Mouse (Mus musculus): ENCODE measurements around the gene Cmbl. TPM values are rescaled to one million over a fixed set of nuclear protein-coding genes. Genes with fewer than 3 reads are reported as not detected.

Cmbl gene
- total and polyA plus RNA-seq, 2 experiments from 2014 or later = 21.2 to 24.9 TPM

DNA sequence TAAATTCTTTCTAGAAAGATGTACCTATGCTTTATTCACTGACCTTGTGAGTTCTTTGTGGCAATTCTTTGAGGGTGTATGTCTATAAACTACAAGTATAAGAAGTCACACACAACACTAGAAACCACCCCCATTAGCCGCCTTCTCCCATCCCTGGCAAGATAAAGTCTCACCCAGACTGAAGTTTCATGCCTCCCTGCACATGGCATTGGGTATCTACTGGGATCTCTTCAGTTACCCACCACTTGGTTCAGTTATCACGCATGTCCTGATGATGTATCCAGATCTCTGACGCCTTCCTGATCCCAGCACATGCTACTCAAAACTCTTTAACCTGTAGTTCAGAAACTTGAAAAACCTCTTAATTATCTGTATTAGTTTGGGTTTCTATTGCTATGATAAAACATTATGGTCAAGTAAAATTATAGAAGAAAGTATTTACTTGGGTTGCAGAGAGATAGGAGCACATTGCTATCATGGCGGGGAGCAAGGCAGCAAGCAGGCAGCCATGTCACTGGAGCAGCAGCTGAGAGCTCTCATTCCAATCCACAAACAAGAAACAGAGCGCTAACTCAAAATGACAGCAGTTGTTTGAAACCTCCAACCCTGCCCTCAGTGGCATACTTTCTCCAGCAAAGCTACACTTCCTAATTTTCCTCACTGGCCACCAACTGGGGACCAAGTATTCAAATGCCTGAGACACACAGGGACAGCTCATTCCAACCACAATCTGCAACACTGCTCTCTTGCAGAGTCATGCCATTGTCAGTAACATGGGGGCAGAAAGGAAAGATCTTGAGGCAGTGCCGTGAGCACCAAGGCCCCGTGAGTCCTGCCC, 30.5 kb upstream of the Cmbl start:
- DNase-seq (ENCODE audit: low spot score) (no peak), ATAC-seq (no peak)
- Histone ChIP-seq H3K4me2 (ENCODE audit: low read depth, low read length) (no peak overlapping the region), H3K27me3 (ENCODE audit: insufficient read depth, low read length) (no peaks in the 10 kb centered on the region), H3K4me3 (ENCODE audit: low read length) (no peak overlapping the region), H3K36me3 (ENCODE audit: insufficient read depth, low read length) (no peaks in the 10 kb centered on the region), H3K27ac (peak overlapping the region; percentile 58; the same call in 1 of the 2 replicates), H3K9ac (replicated peaks; ENCODE audit: low read length) (no peak overlapping the region), H3K4me1 (ENCODE audit: insufficient read depth, low read length) (peaks cover 16% of the 10 kb centered on the region), H3K9me3 (ENCODE audit: low read length) (no peaks in the 10 kb centered on the region)
- no peak for TF ChIP-seq CTCF (IDR thresholded peaks at IDR 0.05; ENCODE audit: low read depth)
- 66% methylated on average over 7 of the region's 7 CpGs for WGBS

DNA sequence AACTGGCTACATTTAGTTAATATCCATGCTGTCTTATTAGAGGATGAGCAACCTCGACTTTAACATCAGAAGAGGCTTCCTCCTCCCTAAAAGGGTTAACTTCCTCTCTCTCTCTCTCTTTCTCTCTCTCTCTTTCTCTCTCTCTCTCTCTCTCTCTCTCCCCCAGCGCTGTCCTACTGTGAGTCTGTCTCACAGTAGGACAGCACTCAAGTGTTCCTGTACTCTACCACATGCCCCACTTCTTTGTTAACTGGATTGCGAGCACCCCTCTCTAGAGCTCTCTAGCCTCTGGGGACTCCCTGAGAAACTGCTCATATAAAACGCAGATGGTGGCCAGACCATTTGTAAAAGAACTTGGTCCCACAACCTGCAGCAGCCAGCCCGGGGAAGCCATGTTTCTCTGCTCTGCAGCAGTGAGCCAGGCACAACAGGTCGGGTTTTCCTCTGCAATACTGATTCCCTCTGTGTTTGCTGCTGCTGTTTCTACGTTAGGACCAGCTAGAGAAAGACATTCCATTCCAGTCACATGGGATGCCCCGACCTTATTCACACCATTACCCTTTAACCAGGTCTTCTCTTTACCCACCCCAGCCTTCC, 29.8 kb upstream of the Cmbl start:
- no peak for TF ChIP-seq CTCF (IDR thresholded peaks at IDR 0.05; ENCODE audit: low read depth)
- no peak overlapping the region for H3K4me2 ChIP-seq (ENCODE audit: low read depth, low read length)
- no peak overlapping the region for H3K9ac ChIP-seq (replicated peaks; ENCODE audit: low read length)
- H3K27ac ChIP-seq = peak overlapping the region; percentile 58
- 11% methylated on average over 8 of the region's 8 CpGs for WGBS
- H3K9me3 ChIP-seq (ENCODE audit: low read length) = no peaks in the 10 kb centered on the region
- no peak for ATAC-seq
- no peak overlapping the region for H3K4me3 ChIP-seq (ENCODE audit: low read length)
- no peaks in the 10 kb centered on the region for H3K27me3 ChIP-seq (ENCODE audit: insufficient read depth, low read length)
- no peak for DNase-seq (ENCODE audit: low spot score)
- peaks cover 16% of the 10 kb centered on the region for H3K4me1 ChIP-seq (ENCODE audit: insufficient read depth, low read length)
- no peaks in the 10 kb centered on the region for H3K36me3 ChIP-seq (ENCODE audit: insufficient read depth, low read length)

DNA sequence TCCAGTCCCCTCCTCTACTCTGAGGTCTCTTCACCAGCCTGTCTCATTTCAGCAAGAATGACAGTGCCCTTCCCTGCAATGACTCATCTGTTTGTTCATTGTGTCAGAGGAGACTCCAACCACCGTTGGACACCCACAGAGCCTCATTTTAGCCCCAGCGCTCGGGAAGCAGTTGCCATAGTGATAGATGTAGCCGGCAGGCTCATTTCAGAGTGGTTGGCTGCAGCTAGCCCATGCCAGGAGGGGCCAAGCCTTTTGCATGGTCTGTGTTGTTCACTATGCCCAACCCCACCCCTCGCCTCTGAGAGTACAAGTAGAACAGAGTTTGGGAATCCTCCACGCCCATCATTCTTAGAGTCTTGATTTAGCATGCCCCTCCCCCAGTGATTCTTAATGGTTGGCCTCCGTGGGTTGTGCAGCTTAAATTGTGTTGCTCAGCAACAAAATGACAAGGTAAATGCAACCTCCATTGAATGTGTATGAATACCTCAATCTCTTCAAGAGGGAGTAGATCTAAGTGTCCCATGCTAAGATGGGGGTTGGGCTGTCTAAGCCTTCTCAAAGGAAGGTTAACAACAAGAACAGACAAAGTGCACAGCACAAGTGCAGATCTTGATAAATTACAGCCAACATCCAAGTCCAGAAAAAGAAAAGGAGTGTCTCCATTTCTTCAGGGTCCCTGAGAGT, 29.0 kb upstream of the Cmbl start:
- Histone ChIP-seq H3K27ac (peak overlapping the region; percentile 58), H3K4me2 (ENCODE audit: low read depth, low read length) (0 out of 2 replicates have a peak overlapping the region, but pooled peaks have one; percentile 19), H3K9ac (replicated peaks; ENCODE audit: low read length) (no peak overlapping the region), H3K4me3 (ENCODE audit: low read length) (no peak overlapping the region), H3K27me3 (ENCODE audit: insufficient read depth, low read length) (no peaks in the 10 kb centered on the region), H3K9me3 (ENCODE audit: low read length) (no peaks in the 10 kb centered on the region), H3K36me3 (ENCODE audit: insufficient read depth, low read length) (no peaks in the 10 kb centered on the region), H3K4me1 (ENCODE audit: insufficient read depth, low read length) (peaks cover 16% of the 10 kb centered on the region)
- ATAC-seq (peak; percentile 89), DNase-seq (ENCODE audit: low spot score) (peak; percentile 82)
- TF ChIP-seq CTCF (IDR thresholded peaks at IDR 0.05; ENCODE audit: low read depth) = no peak
- WGBS = 5% methylated on average over 7 of the region's 7 CpGs

DNA sequence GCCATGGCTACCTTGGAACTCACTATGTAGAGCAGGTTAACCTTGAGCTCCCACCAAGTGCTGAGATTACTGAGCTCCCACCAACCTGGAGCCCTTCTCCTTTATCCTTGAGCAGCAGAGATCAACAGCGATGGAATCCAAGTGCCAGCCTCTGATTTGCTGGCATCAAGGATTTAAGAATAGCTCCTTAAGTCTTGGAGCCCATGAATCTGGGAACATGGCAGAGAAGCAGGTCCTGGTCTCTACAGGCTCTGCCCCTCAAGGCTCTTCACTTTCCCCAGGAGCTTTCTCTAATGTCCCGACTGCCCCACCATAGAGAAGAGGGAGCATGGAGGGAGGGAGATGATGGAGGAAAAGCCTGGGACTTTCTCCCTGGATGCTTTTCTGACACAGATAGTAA, 27.5 kb upstream of the Cmbl start:
- Histone ChIP-seq H3K27ac (no peak overlapping the region), H3K9me3 (ENCODE audit: low read length) (no peaks in the 10 kb centered on the region), H3K4me1 (ENCODE audit: insufficient read depth, low read length) (peaks cover 16% of the 10 kb centered on the region), H3K4me2 (ENCODE audit: low read depth, low read length) (no peak overlapping the region), H3K4me3 (ENCODE audit: low read length) (no peak overlapping the region), H3K36me3 (ENCODE audit: insufficient read depth, low read length) (no peaks in the 10 kb centered on the region), H3K9ac (replicated peaks; ENCODE audit: low read length) (no peak overlapping the region), H3K27me3 (ENCODE audit: insufficient read depth, low read length) (no peaks in the 10 kb centered on the region)
- no peak for DNase-seq (ENCODE audit: low spot score)
- 92% methylated on average over 2 of the region's 2 CpGs for WGBS
- no peak for TF ChIP-seq CTCF (IDR thresholded peaks at IDR 0.05; ENCODE audit: low read depth)
- ATAC-seq = no peak

DNA sequence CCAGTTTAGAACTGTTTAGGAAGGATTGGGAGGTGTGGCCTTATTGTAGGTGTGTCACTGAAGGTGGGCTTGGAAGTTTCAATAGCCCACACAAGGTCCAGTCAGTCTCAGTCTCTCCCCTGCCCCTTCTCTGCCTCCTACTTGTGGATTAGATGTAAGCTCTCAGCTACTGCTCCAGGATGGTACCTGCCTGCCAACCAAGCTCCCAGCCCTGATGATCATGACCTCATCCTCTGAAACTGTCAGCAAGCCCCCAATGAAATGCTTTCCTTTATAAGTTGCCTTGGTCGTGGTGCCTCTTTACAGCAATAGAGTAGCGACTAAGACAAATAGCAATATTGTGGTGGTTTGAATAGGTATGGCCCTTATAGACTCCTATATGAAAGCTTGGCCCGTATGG, 26.8 kb upstream of the Cmbl start:
- no peaks in the 10 kb centered on the region for H3K9me3 ChIP-seq (ENCODE audit: low read length)
- H3K36me3 ChIP-seq (ENCODE audit: insufficient read depth, low read length) = no peaks in the 10 kb centered on the region
- DNase-seq (ENCODE audit: low spot score) (no peak), ATAC-seq (no peak)
- no peak overlapping the region for H3K9ac ChIP-seq (replicated peaks; ENCODE audit: low read length)
- 84% methylated on average over 3 of the region's 3 CpGs for WGBS
- H3K4me1 ChIP-seq (ENCODE audit: insufficient read depth, low read length) = peaks cover 16% of the 10 kb centered on the region
- no peak overlapping the region for H3K27ac ChIP-seq
- no peak for TF ChIP-seq CTCF (IDR thresholded peaks at IDR 0.05; ENCODE audit: low read depth)
- H3K4me2 ChIP-seq (ENCODE audit: low read depth, low read length) = no peak overlapping the region
- no peak overlapping the region for H3K4me3 ChIP-seq (ENCODE audit: low read length)
- H3K27me3 ChIP-seq (ENCODE audit: insufficient read depth, low read length) = no peaks in the 10 kb centered on the region

DNA sequence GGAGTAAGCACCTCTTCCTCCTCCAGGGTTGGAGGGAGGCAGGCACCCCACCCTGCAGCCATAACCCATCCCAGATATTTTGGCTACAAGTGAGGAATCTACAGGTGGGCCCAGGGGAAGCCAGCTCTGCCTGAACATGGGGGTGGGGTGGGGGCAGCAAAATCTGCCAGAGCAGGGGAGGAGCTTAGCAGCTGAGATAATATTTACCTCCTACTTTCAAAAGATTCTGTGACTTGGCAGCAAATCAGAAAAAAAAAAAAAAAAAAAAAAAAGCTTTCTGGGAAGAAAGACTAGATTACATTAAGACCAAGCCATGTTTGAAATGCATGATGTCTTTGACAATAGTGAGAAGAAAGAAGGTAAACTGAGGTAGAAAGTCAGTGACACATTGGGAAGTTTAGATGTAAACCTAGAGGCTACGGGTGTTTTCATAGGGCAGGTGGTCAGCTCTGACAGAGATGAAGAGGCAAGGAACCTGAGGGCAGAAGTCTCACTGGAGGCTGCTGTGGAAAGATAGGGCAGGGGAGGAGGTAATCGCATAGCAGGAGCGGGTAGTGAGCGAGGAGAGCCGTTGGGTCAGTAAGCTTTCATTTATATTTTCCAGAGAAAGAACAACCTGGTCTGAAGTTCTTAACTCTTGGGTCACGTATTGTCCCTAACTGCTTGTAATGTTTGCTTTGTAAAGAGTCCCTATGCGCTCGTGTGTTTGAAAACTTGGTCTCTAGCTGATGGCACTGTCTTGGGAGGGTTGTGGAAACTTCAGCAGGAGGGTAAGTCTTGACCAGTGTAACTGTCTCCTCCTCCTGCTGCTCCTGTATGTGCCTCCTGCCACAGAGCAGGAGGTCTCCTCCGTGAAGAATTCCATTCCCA, 25.3 kb upstream of the Cmbl start:
- 73% methylated on average over 9 of the region's 9 CpGs for WGBS
- Histone ChIP-seq H3K27me3 (ENCODE audit: insufficient read depth, low read length) (no peaks in the 10 kb centered on the region), H3K4me2 (ENCODE audit: low read depth, low read length) (no peak overlapping the region), H3K4me3 (ENCODE audit: low read length) (no peak overlapping the region), H3K9me3 (ENCODE audit: low read length) (no peaks in the 10 kb centered on the region), H3K27ac (no peak overlapping the region), H3K36me3 (ENCODE audit: insufficient read depth, low read length) (no peaks in the 10 kb centered on the region), H3K9ac (replicated peaks; ENCODE audit: low read length) (no peak overlapping the region), H3K4me1 (ENCODE audit: insufficient read depth, low read length) (peaks cover 16% of the 10 kb centered on the region)
- no peak for ATAC-seq
- TF ChIP-seq CTCF (IDR thresholded peaks at IDR 0.05; ENCODE audit: low read depth) = no peak
- no peak for DNase-seq (ENCODE audit: low spot score)

Measured in hindbrain, postnatal 0 days (tissue).